Mouse (Mus musculus): Measurements from ENCODE around the gene Prl3a1. TPM values are rescaled to one million over a fixed set of nuclear protein-coding genes. Genes with fewer than 3 reads are reported as not detected.

Gene Prl3a1
- total RNA-seq (2012; rRNA removed) (not detected in 2 replicates), total RNA-seq (2014; rRNA removed) (not detected in 2 replicates), polyA plus RNA-seq (2012; ENCODE audit: insufficient read length, low read depth) (not detected in 2 replicates)

- Histone ChIP-seq H3K4me1 (ENCODE audit: control insufficient read depth in 1 of 2, insufficient read depth in 2 of 2) (no peaks in the 10 kb centered on the region), H3K4me3 (replicated peaks in 1 of 3; ENCODE audit: low read depth in 2 of 3, low read length in 2 of 3, poor library complexity in 1 of 3) (no peak within 1 kb of the TSS), H3K36me3 (replicated peaks in 1 of 2; ENCODE audit: control insufficient read depth in 1 of 2, insufficient read depth in 1 of 2, low read length in 1 of 2) (no peaks in the 10 kb centered on the region), H3K9me3 (replicated peaks; ENCODE audit: low read length) (no peaks in the 10 kb centered on the region), H3K27ac (ENCODE audit: insufficient read depth, low read depth) (no peak within 1 kb of the TSS), H3K79me2 (replicated peaks; ENCODE audit: control insufficient read depth, extremely low read depth, insufficient read depth, poor library complexity, severe bottlenecking) (no peaks in the 10 kb centered on the region), H3K9ac (ENCODE audit: insufficient read depth, low read depth) (no peak within 1 kb of the TSS), H3K27me3 (replicated peaks) (no peaks in the 10 kb centered on the region), H3K4me2 (ENCODE audit: insufficient read depth, low read depth, poor library complexity, severe bottlenecking) (no peak within 1 kb of the TSS)
- in situ Hi-C loops (cut with MboI; ENCODE audit: low pct_ligation_motif_present, low pct_unique_long_range_greater_than_20kb, low sequenced_read_pairs): no loop called here
- TF ChIP-seq MYC (IDR thresholded peaks at IDR 0.05; ENCODE audit: low read depth, low read length): no peak
- no peak for TF ChIP-seq ZC3H11A (IDR thresholded peaks at IDR 0.05; ENCODE audit: low read depth, low read length)
- TF ChIP-seq EP300 (IDR thresholded peaks at IDR 0.05; ENCODE audit: low read length): no peak
- no peak for TF ChIP-seq ZNF384 (IDR thresholded peaks at IDR 0.05; ENCODE audit: low read depth, low read length)
- no peak for TF ChIP-seq IRF4 (IDR thresholded peaks at IDR 0.05; ENCODE audit: low read depth, low read length)
- no peak for TF ChIP-seq CHD1 (IDR thresholded peaks at IDR 0.05; ENCODE audit: low read depth, low read length)
- no peak for TF ChIP-seq KAT2A (IDR thresholded peaks at IDR 0.05; ENCODE audit: insufficient replicate concordance, low read length)
- TF ChIP-seq PAX5 (IDR thresholded peaks at IDR 0.05; ENCODE audit: low read length): no peak
- TF ChIP-seq UBTF (IDR thresholded peaks at IDR 0.05; ENCODE audit: low read depth, low read length): no peak
- no peak for TF ChIP-seq ZMIZ1 (IDR thresholded peaks at IDR 0.05; ENCODE audit: low read depth, low read length)
- TF ChIP-seq TCF12 (IDR thresholded peaks at IDR 0.05; ENCODE audit: low read depth, low read length): no peak
- no peak for TF ChIP-seq TBP (conservative IDR thresholded peaks at IDR 0.05; ENCODE audit: low read depth, low read length)
- TF ChIP-seq RCOR1 (conservative IDR thresholded peaks at IDR 0.05; ENCODE audit: low read depth, low read length): no peak
- no peak for DNase-seq (ENCODE audit: extremely low read depth)
- dilution Hi-C loops (cut with MboI; ENCODE audit: extremely low pct_ligation_motif_present, extremely low pct_unique_long_range_greater_than_20kb, low sequenced_read_pairs): no loop called here
These were observed at the start of gene Prl3a1 for GRCm38 (mm10) chr13:27259136-27259535. Gene Prl3a1 (plus strand): TSS chr13:27259436.

- in situ Hi-C loops (cut with MboI; ENCODE audit: low pct_ligation_motif_present, low pct_unique_long_range_greater_than_20kb, low sequenced_read_pairs): no loop called here
- no peak for DNase-seq (ENCODE audit: extremely low read depth)
- H3K79me2 ChIP-seq (replicated peaks; ENCODE audit: control insufficient read depth, extremely low read depth, insufficient read depth, poor library complexity, severe bottlenecking): no peaks in the 10 kb centered on the region
These were observed 17.7 kb upstream of the Prl3a1 start, which contains the start of gene Prl3b1 for GRCm38 (mm10) chr13:27241547-27241946. Gene Prl3b1 (plus strand): TSS chr13:27241847.

More at GRCm38 (mm10) chr13:27241547-27241946, 17.7 kb upstream of the Prl3a1 start, which contains the start of gene Prl3b1:
- dilution Hi-C loops (cut with MboI; ENCODE audit: extremely low pct_ligation_motif_present, extremely low pct_unique_long_range_greater_than_20kb, low sequenced_read_pairs): no loop called here
- Histone ChIP-seq H3K4me2 (ENCODE audit: insufficient read depth, low read depth, poor library complexity, severe bottlenecking) (no peak within 1 kb of the TSS), H3K27ac (ENCODE audit: insufficient read depth, low read depth) (no peak within 1 kb of the TSS), H3K9ac (ENCODE audit: insufficient read depth, low read depth) (no peak within 1 kb of the TSS), H3K36me3 (replicated peaks in 1 of 2; ENCODE audit: control insufficient read depth in 1 of 2, insufficient read depth in 1 of 2, low read length in 1 of 2) (no peaks in the 10 kb centered on the region), H3K4me3 (replicated peaks in 1 of 3; ENCODE audit: low read depth in 2 of 3, low read length in 2 of 3, poor library complexity in 1 of 3) (no peak within 1 kb of the TSS), H3K4me1 (ENCODE audit: control insufficient read depth in 1 of 2, insufficient read depth in 2 of 2) (no peaks in the 10 kb centered on the region), H3K9me3 (replicated peaks; ENCODE audit: low read length) (no peaks in the 10 kb centered on the region), H3K27me3 (replicated peaks) (no peaks in the 10 kb centered on the region)
- TF ChIP-seq RCOR1 (conservative IDR thresholded peaks at IDR 0.05; ENCODE audit: low read depth, low read length) (no peak), POLR2AphosphoS2 (IDR thresholded peaks at IDR 0.05; ENCODE audit: low read depth, low read length) (no peak), EP300 (IDR thresholded peaks at IDR 0.05; ENCODE audit: low read length) (no peak), TCF12 (IDR thresholded peaks at IDR 0.05; ENCODE audit: low read depth, low read length) (no peak), RAD21 (IDR thresholded peaks at IDR 0.05; ENCODE audit: low read depth, low read length) (no peak), KAT2A (IDR thresholded peaks at IDR 0.05; ENCODE audit: insufficient replicate concordance, low read length) (no peak), E2F4 (IDR thresholded peaks at IDR 0.05; ENCODE audit: insufficient replicate concordance, low read depth, low read length) (no peak), HCFC1 (IDR thresholded peaks at IDR 0.05; ENCODE audit: low read depth, low read length) (no peak), JUND (conservative IDR thresholded peaks at IDR 0.05; ENCODE audit: low read depth, low read length) (no peak), BHLHE40 (IDR thresholded peaks at IDR 0.05; ENCODE audit: low read depth, low read length) (no peak), MAZ (IDR thresholded peaks at IDR 0.05; ENCODE audit: low read depth, low read length) (no peak), USF1 (IDR thresholded peaks at IDR 0.05; ENCODE audit: low read depth, low read length) (no peak), MEF2A (IDR thresholded peaks at IDR 0.05; ENCODE audit: borderline replicate concordance, low read depth, low read length) (no peak), NRF1 (IDR thresholded peaks at IDR 0.05; ENCODE audit: low read depth, low read length) (no peak), IRF4 (IDR thresholded peaks at IDR 0.05; ENCODE audit: low read depth, low read length) (no peak), JUN (IDR thresholded peaks at IDR 0.05; ENCODE audit: insufficient read depth, low read depth, low read length) (no peak)

Data from CH12.LX (cell line).